Mouse (Mus musculus): ENCODE measurements around the gene Sgsm1.

Sgsm1 gene

DNA sequence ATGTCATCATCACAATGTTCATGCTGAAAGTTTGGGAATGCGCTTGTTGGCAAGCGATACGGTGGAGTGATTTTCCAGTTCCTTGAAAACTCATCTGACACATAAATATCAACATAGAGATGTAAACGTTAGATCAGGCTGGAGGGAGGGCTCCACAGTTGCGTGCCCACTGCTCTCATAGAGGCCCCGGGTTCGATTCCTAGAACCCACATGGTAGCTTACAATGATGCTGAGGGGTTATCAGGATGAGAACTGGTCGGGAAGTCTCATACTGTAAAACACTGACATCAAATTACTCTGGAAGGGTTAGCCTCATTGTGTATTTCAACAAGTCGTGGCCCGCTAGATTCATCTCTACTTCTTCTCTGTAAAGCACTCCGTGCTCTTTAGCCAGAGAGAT lies 24.5 kb downstream of the Sgsm1 start:
- no peak for DNase-seq (ENCODE audit: low read depth, low spot score)

DNA sequence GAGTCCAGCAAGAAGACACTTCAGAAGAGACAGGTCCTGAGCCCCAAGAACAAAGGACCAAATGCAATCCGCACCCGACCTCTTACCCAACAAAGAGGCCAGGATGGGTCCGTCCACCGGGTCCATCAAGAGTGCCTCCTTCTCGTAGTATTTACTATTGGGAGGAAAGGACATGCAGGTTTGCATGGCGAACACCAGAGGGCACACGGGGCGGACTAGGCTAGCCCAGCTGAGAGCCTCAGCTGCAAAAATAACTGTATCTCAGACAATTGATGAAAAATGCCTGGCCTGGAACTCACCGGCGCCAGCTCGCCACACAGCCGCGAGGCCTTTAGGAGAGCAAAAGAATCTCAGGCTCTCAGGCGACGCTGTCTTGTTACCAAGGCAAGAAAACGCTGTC lies 25.0 kb downstream of the Sgsm1 start:
- DNase-seq (ENCODE audit: low read depth, low spot score), result no peak

DNA sequence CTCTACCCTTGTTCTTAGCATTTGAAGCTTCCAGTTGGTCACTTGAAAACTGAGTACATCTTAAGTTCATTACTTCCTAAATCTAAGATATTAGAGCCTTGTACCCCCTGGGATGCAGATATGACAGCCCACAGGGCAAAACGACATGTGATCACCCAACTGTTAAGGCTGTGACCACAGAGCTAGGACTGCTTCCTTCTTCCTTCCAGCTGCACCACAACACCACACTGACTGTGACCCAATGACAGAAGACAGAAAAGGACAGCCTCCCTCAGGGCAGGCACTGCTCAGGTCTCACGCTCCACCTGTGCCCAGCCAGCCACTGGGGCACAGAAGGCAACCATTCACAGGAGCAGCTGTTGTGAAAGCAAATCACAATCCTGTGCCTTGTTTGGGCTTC lies 26.9 kb downstream of the Sgsm1 start:
- no peak for DNase-seq (ENCODE audit: low read depth, low spot score)

DNA sequence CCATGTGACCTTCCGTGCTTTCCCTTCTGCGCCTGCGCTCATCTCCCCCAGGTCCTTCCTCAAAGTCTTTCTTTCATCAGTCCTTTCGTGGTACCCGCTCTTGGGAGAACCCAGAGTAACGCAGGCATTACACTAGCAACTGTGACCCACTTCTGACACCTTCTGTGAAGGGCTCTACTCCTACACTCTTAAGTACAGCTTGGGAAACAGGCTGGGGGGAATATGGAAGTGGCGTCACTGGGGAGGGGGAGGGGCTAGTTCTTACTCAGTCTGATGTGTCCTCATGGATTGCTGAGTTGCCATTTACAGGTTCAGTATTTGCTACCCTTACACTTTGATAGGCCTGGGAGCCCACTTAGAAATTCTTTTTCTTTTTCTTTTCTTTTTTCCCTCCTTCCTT lies 29.0 kb downstream of the Sgsm1 start:
- DNase-seq (ENCODE audit: low read depth, low spot score), result no peak

DNA sequence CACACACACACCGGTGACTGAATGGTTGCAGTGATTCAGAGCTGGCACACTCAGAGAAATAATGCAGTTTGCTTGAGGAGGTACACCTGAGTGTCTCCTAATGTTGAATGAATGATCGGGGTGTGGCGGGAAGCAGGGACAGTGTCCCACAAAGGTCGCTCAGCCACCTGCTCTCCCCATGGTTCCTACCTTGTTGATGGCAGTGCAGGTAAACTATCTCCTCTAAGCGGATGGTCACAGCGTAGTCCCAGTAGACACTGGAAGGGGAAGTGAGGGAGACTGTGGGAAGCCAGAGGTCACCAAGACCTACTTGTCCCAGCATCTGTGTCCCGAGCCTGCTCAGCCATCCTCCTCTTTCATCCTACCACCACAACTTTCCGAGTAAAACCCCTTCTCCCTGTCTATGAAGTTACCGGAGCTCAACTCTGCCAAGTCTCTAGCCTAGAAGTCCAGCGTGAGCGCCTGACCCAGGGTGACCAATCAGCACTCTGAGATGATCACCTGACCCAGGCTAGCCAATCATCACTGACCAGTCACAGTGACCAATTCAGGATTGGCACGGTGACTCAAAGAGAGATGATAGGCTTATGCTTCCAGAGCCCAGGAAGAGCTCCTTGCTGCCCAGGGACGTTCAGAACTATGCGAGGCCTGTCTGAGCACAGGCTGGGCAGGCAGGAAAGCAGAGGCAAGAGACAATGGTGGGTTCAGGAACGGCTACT lies 30.3 kb downstream of the Sgsm1 start:
- DNase-seq (ENCODE audit: low read depth, low spot score), result peak; percentile 80

DNA sequence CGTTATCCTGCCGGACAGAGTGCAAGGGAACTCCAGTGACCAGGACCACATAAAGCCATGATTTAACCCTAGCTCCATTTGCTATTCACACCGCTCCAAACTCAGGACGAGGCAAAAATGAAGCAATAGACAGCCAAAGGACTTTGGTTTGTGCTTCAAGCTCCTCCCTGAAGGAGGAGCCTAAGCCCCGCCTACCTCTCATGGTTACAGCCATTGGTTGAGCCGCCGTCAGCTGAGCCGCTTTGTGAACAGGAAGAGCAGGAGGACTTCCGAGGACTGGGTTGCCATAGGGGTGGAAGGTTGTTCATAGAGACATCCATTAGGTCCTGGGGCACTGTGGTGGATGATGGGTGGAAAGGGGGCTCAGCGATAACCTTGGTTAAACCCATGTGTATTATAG lies 34.7 kb downstream of the Sgsm1 start:
- no peak for DNase-seq (ENCODE audit: low read depth, low spot score)

DNA sequence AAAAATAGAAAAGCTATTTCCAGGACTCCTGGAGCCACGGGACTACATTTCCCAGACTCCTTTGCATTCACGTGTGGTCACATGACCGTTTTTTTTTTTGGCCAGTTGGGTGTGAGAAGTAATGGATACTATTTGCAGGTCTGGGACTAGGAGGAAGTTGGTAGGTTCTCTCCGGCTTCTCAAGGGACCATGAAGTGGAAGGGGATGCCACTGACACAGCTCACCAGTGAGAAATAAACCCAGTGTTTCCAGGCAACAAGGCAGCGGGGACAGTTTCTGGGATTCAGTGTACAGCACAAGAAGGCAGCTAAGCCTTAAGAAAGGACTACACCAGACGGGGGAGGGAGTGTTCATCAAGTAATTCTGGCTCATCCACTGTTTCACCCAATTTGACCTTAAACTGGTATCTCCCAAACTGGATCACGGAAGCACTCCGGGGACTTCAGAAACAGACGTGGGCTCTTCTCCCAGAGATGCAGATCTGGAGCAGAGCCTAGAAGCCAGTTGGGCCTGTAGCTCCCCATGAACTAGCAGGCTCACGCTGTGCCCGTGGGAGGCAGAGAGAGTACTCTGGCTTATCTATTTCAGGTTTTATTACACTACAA lies 39.3 kb downstream of the Sgsm1 start:
- no peak for DNase-seq (ENCODE audit: low read depth, low spot score)

DNA sequence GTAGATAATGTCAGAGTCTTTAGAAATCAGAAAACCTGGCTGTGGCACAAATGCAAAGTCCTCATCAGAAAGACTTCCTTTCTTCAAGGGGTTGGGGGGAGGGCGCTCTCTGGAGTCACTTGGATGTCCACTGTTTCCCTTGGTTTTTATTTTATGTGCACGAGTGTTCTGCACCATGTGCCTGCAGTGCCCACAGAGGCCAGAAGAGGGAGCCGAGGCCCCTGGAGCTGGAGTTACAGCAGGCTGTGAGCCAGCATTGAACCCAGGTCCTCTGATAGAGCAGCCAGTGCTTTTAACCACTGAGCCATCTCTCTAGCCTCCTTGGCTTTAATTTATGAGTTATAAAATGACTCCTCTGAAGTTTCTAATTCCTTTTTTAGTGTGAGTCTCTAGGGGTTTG lies 40.5 kb downstream of the Sgsm1 start:
- DNase-seq (ENCODE audit: low read depth, low spot score), result no peak

DNA sequence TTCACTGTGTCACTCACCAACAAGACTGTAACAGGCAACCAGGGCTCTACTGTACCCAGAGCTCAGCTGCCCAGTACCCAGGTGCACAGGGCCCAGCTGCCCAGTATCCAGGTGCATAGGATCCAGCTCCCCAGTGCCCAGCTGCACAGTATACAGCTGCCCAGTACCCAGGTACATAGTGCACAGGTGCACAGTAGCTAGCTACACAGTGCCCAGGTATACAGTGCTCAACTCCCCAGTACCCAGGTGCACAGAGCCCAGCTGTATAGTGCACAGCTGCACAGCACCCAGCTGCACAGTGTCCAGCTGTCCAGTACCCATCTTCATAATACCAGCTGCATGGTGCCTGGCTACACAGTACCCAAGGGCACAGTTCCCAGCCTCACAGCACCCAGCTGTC lies 42.3 kb downstream of the Sgsm1 start:
- DNase-seq (ENCODE audit: low read depth, low spot score), result no peak

DNA sequence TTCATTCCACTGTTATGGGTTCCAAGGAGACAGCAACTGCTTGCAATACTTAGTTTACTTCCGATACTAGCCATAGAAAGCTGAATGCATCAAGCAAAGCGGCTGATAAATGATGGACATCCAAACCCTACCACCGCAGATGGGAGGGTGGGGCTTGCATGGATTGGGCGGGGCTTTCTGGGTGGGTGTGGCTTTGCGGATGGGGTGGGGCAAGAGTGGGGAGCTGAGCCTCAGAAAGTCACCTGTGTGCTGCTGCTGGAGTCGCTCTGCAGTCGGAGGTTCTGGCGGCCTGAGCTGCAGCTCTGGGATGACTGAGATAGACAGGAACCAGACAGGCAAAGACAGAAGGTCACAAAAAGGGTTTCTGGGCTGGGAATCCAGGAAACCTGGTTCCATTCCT lies 44.9 kb downstream of the Sgsm1 start:
- DNase-seq (ENCODE audit: low read depth, low spot score), result no peak

DNA sequence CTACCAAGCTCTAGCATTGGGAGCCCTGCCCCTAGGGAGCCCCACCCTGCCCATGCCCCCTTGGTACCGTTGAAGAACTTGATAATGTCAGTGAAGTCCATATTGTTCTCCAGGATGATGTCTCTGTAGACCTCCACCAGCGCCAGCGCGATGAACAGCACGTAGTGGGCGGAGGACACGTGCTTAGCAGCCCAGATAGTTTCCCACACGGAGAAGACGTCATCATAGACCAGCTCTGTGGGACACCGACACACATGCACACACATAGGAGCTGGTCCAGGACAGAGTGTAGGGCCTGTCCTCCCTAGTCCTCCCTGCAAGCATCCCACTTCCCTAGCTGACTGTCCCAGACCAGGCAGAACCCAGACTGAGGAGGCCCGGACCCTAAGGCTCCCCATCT lies 59.8 kb downstream of the Sgsm1 start:
- no peak for DNase-seq (ENCODE audit: low read depth, low spot score)

DNA sequence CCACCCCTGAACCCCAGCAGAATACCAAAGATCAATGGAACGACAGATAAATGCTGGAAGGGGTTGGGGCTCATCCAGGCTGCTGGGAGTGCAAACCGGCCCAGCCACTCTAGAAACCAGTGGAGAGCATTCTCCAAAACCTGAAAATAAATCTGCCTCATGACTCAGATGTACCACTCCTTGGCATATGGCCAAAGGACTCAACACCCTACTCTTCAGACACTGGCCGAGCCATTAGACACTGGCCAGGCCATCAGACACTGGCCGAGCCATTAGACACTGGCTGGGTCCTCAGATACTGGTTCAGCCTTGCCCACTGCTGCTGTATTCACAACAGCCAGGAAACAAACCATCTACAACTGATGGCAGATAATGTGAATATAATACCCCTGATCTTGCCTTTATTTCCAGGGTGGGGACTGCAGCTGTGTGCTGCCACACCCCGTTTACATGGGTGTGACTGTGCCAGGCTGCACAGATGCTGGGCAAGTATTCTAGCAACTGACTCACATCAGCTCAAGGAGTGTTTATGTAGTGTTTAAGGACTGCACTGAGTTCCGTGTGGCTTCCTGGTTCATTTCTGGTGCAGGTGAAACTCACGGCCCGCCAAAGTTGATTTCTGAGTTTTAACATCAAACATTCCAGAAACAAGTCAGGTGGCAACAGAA lies 61.2 kb downstream of the Sgsm1 start:
- no peak for DNase-seq (ENCODE audit: low read depth, low spot score)

DNA sequence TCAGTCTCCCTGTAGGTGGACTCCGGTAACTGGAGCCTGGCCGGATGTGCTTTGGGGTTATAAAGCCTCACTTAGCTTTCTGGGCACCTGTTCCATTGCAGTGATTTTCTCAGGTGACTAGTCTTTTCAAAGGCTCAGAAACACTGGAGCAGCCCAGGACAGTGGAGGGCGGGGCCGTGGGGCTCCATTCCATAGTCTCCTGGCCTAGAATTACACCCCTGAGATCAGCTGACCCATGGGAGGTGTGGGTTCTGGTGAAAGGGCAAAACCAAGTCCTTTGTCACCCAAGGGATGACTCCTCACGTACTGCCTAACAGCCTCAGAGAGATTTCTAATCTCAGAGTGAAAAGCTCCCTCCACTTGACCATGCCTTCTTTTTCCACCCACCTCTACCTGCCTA lies 80.4 kb downstream of the Sgsm1 start:
- no peak for DNase-seq (ENCODE audit: low read depth, low spot score)

DNA sequence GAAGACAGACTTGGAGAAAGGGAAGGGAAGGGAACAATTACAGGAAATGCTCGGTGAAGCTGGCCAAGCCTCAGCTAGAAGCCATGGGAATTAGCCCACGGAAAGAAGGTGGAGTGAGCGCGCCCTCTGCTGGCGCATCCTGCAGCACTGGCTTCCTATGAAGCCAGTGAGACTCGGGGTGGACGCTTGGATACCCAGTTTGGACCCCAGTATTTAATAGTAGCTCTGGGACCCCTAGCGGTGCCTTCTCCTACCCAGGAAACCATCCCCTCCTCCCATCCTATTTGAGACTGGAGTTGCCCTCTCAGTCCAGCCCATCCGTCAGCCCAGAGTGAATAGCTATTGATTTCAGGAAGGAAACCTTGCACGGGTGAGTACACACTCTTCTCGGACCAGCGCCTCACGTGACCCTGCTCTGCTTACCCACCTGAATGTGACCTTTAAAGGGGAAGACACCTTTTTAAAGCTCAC lies 83.9 kb downstream of the Sgsm1 start, which contains the start of gene Tmem211:
Gene Tmem211, plus strand, starts transcription at position 278 of the 471 bp plus-strand sequence.
- DNase-seq (ENCODE audit: low read depth, low spot score), result peak; percentile 92

DNA sequence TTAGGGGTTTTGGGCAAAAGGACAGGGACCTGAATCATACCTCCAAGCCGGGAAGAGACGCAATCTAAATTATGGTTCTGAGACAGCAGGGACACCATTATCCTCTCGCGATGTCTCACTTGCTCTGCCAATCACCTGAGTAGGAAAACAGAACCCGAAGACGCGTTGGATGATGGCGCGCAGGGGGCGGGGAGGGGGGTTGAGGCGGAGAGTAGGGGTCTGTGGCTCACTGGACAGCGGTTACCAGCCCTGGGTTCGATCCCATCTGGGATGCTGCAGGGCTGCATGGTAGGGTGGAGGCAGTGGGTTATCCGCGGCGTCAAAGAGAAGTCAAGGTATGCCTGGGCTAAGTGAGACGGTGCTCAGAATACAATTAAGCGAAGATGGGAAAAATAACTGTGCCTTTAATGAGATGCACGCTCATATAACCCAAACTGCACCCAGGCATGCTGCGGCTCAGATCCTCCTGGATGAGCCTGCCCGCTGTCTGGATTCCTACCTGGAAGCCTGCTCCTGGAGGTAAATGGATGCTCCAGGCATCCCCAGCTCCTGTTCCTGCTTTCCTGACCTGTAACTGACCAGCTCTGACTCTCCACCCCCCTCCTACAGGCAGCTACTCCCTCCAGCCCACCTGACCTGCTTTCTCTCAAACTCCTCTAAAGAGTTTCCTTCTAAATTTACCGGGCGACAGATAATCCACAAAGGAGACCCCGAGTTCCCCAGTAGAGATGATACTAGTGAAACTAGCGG lies 84.7 kb downstream of the Sgsm1 start:
- DNase-seq (ENCODE audit: low read depth, low spot score), result no peak

DNA sequence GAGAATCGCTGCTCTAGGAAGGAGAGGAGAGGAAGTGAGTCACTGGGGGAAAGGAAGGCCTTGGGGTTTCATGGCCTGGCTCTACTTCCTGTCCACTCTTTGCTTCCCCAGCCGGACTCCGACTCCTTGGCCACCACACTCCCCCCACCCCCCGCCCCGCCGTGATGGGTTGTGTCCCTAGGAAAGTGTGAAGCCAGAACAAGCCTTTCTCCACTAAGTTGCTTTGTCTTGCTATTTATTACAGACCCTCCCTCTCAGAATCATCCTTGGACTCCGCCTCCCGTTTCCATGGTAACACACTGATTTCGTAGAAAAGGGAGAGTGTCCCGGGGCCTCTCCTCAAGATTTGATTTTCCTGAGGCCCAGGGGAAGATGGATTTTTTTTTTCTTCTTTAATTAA lies 85.3 kb downstream of the Sgsm1 start:
- peak; percentile 44 for DNase-seq (ENCODE audit: low read depth, low spot score)

DNA sequence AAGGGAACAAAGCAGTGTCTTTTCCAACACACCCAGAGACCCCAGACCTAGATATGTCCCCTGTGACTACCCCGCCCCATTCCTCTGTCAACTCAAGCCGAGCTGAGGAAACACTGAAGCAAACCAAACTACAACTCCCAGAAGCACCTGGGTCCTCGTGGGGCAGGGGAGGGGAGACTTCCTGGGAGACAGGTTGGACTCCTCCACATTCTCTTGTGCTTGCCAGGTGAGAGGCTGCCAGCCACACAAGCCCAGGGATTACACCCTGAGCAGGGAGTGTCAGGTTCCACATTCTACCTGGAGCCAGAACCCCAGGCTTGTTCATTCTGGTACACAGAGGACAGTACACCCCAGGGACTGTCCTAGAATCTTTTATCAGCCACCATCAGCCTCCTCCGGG lies 86.7 kb downstream of the Sgsm1 start:
- no peak for DNase-seq (ENCODE audit: low read depth, low spot score)

DNA sequence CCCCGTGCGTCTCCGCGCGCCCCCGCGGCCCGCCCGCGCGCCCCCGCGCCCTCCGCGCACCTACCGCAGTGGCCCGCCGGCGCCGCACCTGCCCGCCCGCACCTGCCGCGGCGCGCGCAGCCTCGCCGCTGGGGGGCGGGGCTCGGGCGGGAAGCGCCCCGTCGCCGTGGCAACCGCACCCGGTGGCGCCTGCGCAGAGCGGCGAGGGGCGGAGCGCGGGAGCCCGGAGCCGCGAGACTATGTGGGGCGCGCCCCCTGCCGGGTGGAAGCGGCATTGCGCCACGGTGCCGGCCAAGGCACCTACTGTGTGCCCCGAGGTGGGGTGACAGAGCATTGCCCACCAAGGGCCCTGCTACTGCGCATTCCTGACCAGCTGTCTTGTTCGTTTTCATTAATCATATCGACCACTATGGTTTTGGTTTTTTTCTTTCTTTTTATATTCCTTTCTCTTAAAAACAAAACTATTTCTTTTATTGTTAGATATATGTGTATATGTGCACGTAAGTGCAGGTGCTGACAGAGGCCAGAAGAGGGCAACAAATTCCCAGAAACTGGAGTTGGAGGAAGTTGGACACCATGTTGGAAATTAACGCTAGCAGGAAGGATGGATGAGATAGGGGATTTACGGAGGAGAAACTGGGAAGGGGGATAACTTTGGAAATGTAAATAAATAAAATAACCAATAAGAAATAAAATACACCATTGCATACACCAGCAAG lies 89.3 kb downstream of the Sgsm1 start, which contains the start of gene 2900026A02Rik:
Gene 2900026A02Rik, minus strand, starts transcription at position 90 of the 719 bp plus-strand sequence.
- DNase-seq (ENCODE audit: low read depth, low spot score), result peak; percentile 55

DNA sequence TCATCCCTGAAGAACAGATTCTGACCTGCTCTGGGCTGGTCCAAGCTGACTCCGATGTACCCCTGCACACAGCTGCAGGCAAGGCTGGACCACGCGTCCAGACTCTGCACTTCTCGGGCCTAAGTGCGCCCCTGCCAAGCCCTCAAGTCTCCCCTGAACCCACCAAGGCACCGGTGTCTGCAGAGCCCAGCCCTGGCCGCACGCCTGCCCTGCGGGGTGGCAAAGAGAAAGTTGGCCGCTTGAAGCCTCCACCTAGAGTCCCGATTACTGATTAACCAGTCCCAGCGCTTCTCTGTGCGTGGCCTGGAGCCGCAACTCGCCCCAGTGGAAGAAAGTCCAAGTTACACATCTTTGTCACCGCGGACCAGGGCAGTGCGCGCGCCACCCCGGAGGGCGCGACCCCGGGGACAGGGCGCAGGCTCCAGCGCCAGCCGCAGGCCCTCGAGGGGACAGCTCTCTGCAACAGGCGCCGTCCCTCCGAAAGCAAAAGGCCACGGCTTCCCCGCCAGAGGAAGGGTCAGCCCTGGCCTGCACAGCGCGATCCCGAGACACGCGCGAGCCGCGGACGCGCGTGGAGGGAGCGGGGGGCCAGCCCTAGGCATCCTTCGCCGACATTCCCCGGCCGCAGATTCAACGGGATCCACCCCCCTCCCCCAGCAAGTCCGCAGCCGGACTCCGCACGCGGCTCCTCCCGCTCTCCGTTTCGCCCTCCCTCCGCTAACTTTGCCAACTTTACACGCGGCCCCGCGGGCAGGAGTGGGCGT lies 90.0 kb downstream of the Sgsm1 start:
- no peak for DNase-seq (ENCODE audit: low read depth, low spot score)

DNA sequence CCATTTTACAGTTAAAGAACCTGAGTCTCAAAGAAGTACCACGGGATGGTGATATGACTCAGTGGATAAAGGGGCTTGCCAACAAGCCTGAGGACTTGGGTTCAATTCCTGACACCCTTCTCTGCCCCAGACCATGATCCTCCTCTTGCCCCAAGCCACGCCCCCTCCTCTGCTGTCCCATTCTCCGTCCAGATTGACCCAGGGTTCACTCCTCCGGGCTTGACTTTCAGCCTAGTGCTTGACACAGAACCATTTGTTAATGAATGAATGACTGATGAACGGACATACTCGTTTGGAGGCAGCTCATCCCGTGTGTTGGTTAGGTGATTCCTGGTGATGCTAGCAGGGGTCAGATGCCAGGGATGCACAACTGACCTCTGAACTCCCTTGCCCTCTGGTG lies 90.7 kb downstream of the Sgsm1 start:
- DNase-seq (ENCODE audit: low read depth, low spot score), result no peak

DNA sequence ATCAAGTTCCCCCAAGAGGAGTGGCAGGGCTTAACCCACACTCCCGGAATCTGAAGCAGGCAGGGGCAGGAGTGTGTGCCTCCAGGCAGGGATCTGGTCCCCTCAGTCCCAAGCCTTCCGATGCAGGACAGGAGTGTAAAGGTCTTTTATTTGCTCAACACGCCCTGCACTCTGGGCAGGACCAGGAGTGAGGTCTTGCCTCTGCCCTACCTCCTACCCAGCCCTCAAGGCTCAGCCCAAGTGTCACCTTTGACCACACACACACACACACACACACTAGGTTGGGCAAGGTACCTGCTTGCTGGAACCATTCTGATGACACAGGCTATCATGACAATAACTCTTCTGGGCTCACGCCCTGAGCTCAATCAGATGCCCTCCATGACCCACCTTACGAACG lies 91.1 kb downstream of the Sgsm1 start:
- no peak for DNase-seq (ENCODE audit: low read depth, low spot score)
